Mouse (Mus musculus) limb, embryonic 13.5 days (tissue): ENCODE measurements around the gene A830031A19Rik. TPM values are rescaled to one million over a fixed set of nuclear protein-coding genes. Genes with fewer than 3 reads are reported as not detected.

Experiments
- ATAC-seq: fragments of 200-750 bp; cut with Nextera tagmentation; 2 replicates; pipeline ENCODE4 v1.8.0; 2017; ENCODE audit warnings: low read depth, moderate number of reproducible peaks, moderate TSS enrichment; ENCODE audit not compliant: low FRiP score
- H3K27ac ChIP-seq: fragments of 300-500 bp; sonication (generic); 2 replicates; pipeline ENCODE4 v1.5.1; 2015; ENCODE audit warnings: inconsistent platforms, mild to moderate bottlenecking, moderate library complexity
- H3K27me3 ChIP-seq: fragments of 300-500 bp; sonication (generic); 2 replicates; pipeline ENCODE4 v1.6.1; 2015; ENCODE audit warnings: mild to moderate bottlenecking, inconsistent platforms
- H3K36me3 ChIP-seq: fragments of 300-500 bp; sonication (generic); 2 replicates; pipeline ENCODE4 v1.6.1; 2015; ENCODE audit warnings: inconsistent platforms, mild to moderate bottlenecking, moderate library complexity
- H3K4me1 ChIP-seq: fragments of 300-500 bp; sonication (generic); 2 replicates; pipeline ENCODE4 v1.6.1; 2015; ENCODE audit warnings: inconsistent platforms
- H3K4me2 ChIP-seq: fragments of 300-500 bp; sonication (generic); replicated peaks from 2 replicates; pipeline ENCODE4 v1.6.1; 2015; ENCODE audit warnings: inconsistent platforms, mild to moderate bottlenecking, moderate library complexity
- H3K4me3 ChIP-seq: fragments of 300-500 bp; sonication (generic); 2 replicates; pipeline ENCODE4 v1.5.1; 2015; ENCODE audit warnings: moderate library complexity, mild to moderate bottlenecking, inconsistent platforms
- H3K9ac ChIP-seq: fragments of 300-500 bp; sonication (generic); 2 replicates; pipeline ENCODE4 v1.6.1; 2015; ENCODE audit warnings: mild to moderate bottlenecking, inconsistent platforms
- H3K9me3 ChIP-seq: fragments of 300-500 bp; sonication (generic); 2 replicates; pipeline ENCODE4 v1.6.1; 2016; ENCODE audit warnings: inconsistent platforms
- WGBS: fragments of 180-500 bp; shearing (Covaris S2); methylation state at CpG from one replicate; pipeline ENCODE4 v1.1.7; 2015; 5-methylcytosine and 5-hydroxymethylcytosine counted together
- polyA plus RNA-seq: library from polyadenylated mRNA; unstranded; fragments of >200 nt; fragmentation: Nextera tagmentation; extraction: Ambion mirVana; gene quantifications from 2 replicates; pipeline ENCODE4 v1.2.1, GENCODE M21; 2015

Gene A830031A19Rik
- polyA plus RNA-seq, 1 experiment from 2014 or later = not detected

DNA sequence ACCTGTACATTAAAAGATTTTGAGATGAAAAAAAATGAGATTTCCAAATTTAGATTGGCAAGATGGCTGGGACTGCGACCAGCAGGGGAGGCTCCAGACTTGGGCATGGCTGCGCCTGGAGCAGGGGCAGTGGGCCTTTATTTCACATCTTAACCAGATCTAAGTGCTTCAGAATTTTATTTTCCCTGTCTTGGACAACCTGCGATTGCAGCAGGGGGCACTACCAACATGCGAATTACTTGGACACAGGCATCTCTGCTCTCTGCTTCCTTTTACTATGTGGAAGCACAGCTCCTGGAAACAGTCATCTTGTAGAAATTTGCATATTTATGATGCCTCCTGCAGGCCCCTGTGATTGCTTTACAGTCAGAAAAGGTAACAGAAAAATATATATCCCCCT, 9.5 kb downstream of the A830031A19Rik start:
- no peak overlapping the region for H3K4me3 ChIP-seq
- H3K4me2 ChIP-seq = no peak overlapping the region
- H3K27me3 ChIP-seq = 0 out of 2 replicates have a peak, but pooled peaks cover 7% of the 10 kb centered on the region
- no peaks in the 10 kb centered on the region for H3K9me3 ChIP-seq
- 26% methylated on average over 4 of the region's 4 CpGs for WGBS
- H3K36me3 ChIP-seq = no peaks in the 10 kb centered on the region
- peaks cover 23% of the 10 kb centered on the region for H3K4me1 ChIP-seq
- no peak overlapping the region for H3K27ac ChIP-seq
- H3K9ac ChIP-seq = no peak overlapping the region
- ATAC-seq = no peak; the same call in 1 of the 2 replicates

- WGBS = 61% methylated on average over 6 of the region's 6 CpGs
Measured at GRCm38 (mm10) chr11:24064221-24064620, 10.6 kb downstream of the A830031A19Rik start.

DNA sequence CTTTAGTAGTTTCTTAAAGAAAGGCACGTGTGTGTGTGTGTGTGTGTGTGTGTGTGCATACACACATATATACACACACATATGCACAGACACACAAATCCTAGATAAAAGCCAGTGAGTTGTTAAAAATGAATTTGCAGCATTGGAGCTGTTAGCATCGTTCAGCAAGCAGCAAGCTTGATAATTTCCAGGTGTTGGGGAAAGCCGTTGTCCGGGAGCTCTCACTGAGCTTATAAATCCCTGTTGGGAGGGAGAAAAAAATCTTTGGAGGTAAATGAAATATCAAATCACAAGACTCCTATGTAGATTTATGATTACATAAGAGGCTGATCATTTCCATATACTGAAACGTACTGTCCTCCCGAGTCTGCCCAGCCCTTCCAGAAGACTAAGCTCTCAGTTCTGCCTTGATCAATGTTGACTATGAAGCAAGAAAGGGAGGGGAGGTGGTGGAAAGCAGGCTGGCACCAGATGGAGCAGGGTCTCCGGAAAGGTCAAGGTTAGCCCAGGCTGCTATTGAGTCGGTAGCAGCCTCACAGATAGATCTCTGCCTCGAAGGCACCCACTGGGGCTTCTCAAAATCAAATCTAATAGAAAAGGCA, 12.3 kb downstream of the A830031A19Rik start:
- Histone ChIP-seq H3K27me3 (0 out of 2 replicates have a peak, but pooled peaks cover 7% of the 10 kb centered on the region), H3K4me1 (peaks cover 31% of the 10 kb centered on the region), H3K36me3 (no peaks in the 10 kb centered on the region), H3K27ac (no peak overlapping the region), H3K4me2 (peak overlapping the region; percentile 75), H3K9me3 (no peaks in the 10 kb centered on the region), H3K9ac (no peak overlapping the region), H3K4me3 (no peak overlapping the region)
- ATAC-seq = no peak
- 12% methylated on average over 9 of the region's 9 CpGs for WGBS

More at GRCm38 (mm10) chr11:24064221-24064620, 10.6 kb downstream of the A830031A19Rik start:
- no peaks in the 10 kb centered on the region for H3K9me3 ChIP-seq
- H3K4me1 ChIP-seq = peaks cover 26% of the 10 kb centered on the region
- no peak overlapping the region for H3K27ac ChIP-seq
- ATAC-seq = no peak
- H3K36me3 ChIP-seq = no peaks in the 10 kb centered on the region
- no peak overlapping the region for H3K4me2 ChIP-seq
- no peak overlapping the region for H3K4me3 ChIP-seq
- 0 out of 2 replicates have a peak, but pooled peaks cover 7% of the 10 kb centered on the region for H3K27me3 ChIP-seq
- no peak overlapping the region for H3K9ac ChIP-seq

GRCm38 (mm10) chr11:24061819-24062218, 13.0 kb downstream of the A830031A19Rik start:
- H3K27ac ChIP-seq = no peak overlapping the region
- H3K4me3 ChIP-seq = peak overlapping the region; percentile 39
- H3K4me2 ChIP-seq = peak overlapping the region; percentile 75
- no peaks in the 10 kb centered on the region for H3K9me3 ChIP-seq
- H3K9ac ChIP-seq = peak overlapping the region; percentile 55
- peak; percentile 73 for ATAC-seq
- peaks cover 31% of the 10 kb centered on the region for H3K4me1 ChIP-seq
- H3K36me3 ChIP-seq = no peaks in the 10 kb centered on the region
- WGBS = 1% methylated on average over 14 of the region's 14 CpGs
- H3K27me3 ChIP-seq = 0 out of 2 replicates have a peak, but pooled peaks cover 7% of the 10 kb centered on the region

DNA sequence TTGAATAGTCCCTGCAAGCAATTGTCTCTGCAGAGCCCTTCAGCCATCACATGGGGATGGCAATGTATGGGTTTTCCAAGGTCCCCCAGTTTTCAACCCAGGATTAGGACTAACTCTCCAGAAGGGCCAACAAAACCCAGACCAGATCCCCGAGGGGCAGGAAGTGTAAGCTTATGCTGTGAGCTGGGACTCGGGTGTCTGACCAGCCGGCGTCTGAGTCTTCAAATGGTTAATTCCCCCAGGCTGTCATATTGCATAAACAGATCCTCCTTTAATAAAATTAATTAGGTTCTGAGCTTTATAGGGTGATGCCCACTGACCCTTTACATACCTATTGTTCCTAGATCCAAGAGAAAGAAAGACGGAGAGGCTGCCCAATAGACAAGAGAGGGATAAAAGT, 14.4 kb downstream of the A830031A19Rik start:
- no peak for ATAC-seq

DNA sequence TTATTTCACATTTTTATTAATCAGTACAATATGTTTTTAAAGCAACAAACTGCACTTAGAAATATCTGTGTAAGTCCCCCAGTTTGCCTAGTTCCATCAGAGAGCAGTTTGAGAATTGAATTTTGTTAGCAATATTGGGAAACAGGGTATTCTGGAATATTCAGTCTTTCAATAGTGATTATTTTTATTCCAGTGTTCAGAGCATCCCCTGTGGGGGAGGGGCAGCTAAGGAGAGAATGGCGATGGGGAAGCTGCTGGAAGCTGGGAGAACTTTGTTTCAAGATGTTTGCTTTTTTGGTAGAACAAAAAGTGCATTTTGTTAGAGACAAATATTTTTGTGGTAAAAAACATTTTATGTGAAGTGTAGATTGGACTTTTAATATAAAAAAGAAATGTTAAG, 15.7 kb downstream of the A830031A19Rik start:
- Histone ChIP-seq H3K27ac (no peak overlapping the region), H3K9ac (no peak overlapping the region), H3K4me1 (peaks cover 28% of the 10 kb centered on the region), H3K36me3 (no peaks in the 10 kb centered on the region), H3K4me3 (no peak overlapping the region), H3K4me2 (no peak overlapping the region), H3K9me3 (no peaks in the 10 kb centered on the region), H3K27me3 (0 out of 2 replicates have a peak, but pooled peaks cover 7% of the 10 kb centered on the region)
- no peak for ATAC-seq
- WGBS = 9% methylated on average over 1 of the region's 1 CpGs

More for the DNA sequence above, 14.4 kb downstream of the A830031A19Rik start:
- Histone ChIP-seq H3K4me2 (peak overlapping the region; percentile 67), H3K9ac (no peak overlapping the region), H3K4me1 (peaks cover 31% of the 10 kb centered on the region), H3K9me3 (no peaks in the 10 kb centered on the region), H3K27ac (no peak overlapping the region), H3K4me3 (peak overlapping the region; percentile 38), H3K27me3 (0 out of 2 replicates have a peak, but pooled peaks cover 7% of the 10 kb centered on the region), H3K36me3 (no peaks in the 10 kb centered on the region)
- WGBS = 6% methylated on average over 5 of the region's 5 CpGs

DNA sequence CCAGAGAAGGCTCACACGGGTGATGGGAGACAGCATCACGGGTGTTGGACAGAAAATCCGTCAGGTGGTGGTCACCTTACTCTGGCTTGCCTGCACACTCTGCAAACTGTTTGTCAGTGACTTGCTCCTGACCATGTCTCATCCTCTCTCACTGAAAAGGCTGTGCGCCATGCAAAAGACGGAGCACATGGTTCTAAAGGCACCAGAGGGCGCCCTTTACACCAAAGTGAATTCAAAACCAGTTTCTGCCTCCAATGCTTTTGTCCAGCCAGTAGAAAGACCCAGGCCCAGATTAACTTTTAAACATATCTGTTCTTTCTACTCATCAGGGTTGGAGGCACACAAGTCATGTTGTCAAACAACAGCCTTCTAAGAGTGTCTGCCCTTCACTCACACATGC, 22.0 kb downstream of the A830031A19Rik start:
- Histone ChIP-seq H3K4me1 (peaks cover 6% of the 10 kb centered on the region), H3K27ac (no peak overlapping the region), H3K36me3 (no peaks in the 10 kb centered on the region), H3K9me3 (no peaks in the 10 kb centered on the region), H3K4me3 (no peak overlapping the region), H3K27me3 (0 out of 2 replicates have a peak, but pooled peaks cover 6% of the 10 kb centered on the region), H3K4me2 (no peak overlapping the region), H3K9ac (no peak overlapping the region)
- no peak for ATAC-seq
- 71% methylated on average over 6 of the region's 6 CpGs for WGBS

GRCm38 (mm10) chr11:24050032-24050757, 24.7 kb downstream of the A830031A19Rik start:
- Histone ChIP-seq H3K9ac (no peak overlapping the region), H3K36me3 (no peaks in the 10 kb centered on the region), H3K4me1 (peaks cover 6% of the 10 kb centered on the region), H3K4me3 (no peak overlapping the region; the same call in 1 of the 2 replicates), H3K27ac (no peak overlapping the region), H3K9me3 (no peaks in the 10 kb centered on the region), H3K27me3 (0 out of 2 replicates have a peak, but pooled peaks cover 8% of the 10 kb centered on the region), H3K4me2 (peak overlapping the region; percentile 68)
- WGBS = 69% methylated on average over 11 of the region's 11 CpGs
- ATAC-seq = no peak

GRCm38 (mm10) chr11:24049226-24050031, 25.4 kb downstream of the A830031A19Rik start:
- Histone ChIP-seq H3K27ac (no peak overlapping the region), H3K27me3 (0 out of 2 replicates have a peak, but pooled peaks cover 8% of the 10 kb centered on the region), H3K4me2 (peak overlapping the region; percentile 68), H3K4me1 (peaks cover 6% of the 10 kb centered on the region), H3K36me3 (no peaks in the 10 kb centered on the region), H3K9ac (peak overlapping the region; percentile 71), H3K9me3 (no peaks in the 10 kb centered on the region), H3K4me3 (peak overlapping the region; percentile 55)
- ATAC-seq = peak; percentile 80
- WGBS = 5% methylated on average over 28 of the region's 28 CpGs

DNA sequence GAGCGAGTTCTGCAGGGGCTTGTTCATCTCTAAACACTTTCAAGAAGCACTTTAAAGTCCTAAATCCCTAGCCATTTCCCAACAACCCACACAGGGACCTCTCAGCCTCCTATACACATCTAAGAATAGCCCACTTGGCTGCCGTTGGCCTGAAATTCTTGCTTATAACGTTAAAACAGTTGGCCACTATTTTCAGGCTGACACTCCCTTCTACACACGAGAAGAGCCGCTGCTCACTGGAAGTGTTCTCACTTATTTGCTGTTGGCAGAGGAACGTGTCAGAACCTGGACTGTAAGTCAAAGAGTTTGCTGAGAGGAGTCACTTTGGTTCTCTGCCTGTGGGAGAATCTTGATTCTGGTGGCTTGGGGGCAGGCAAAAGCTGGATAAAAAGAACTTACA, 30.8 kb downstream of the A830031A19Rik start:
- Histone ChIP-seq H3K4me1 (no peaks in the 10 kb centered on the region), H3K27ac (no peak overlapping the region), H3K36me3 (no peaks in the 10 kb centered on the region), H3K4me2 (no peak overlapping the region), H3K9ac (no peak overlapping the region), H3K27me3 (0 out of 2 replicates have a peak, but pooled peaks cover 8% of the 10 kb centered on the region), H3K4me3 (no peak overlapping the region), H3K9me3 (no peaks in the 10 kb centered on the region)
- 62% methylated on average over 6 of the region's 6 CpGs for WGBS
- ATAC-seq = no peak

DNA sequence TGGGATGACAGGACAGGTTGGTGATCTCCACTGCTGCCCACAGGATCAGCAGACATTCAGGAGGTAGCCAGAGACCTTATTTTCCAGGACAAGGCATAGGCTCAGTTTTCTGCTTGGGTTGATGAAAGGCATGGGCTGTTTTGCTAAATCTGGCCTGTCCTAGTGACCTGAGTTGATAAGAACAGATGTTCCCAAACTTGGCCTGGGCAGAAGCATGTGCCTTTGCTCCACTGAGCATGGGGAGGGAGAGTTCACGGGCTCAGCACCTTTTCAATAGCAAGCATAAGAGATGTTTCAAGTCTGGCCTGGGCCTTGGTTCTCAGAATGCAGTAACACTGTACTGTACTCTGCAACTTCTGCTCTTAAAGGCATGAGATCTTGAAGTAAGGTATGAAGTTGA, 54.1 kb downstream of the A830031A19Rik start:
- ATAC-seq = no peak
- no peaks in the 10 kb centered on the region for H3K4me1 ChIP-seq
- H3K27ac ChIP-seq = no peak overlapping the region
- 0 out of 2 replicates have a peak, but pooled peaks cover 4% of the 10 kb centered on the region for H3K27me3 ChIP-seq
- H3K36me3 ChIP-seq = no peaks in the 10 kb centered on the region
- H3K9ac ChIP-seq = no peak overlapping the region
- H3K4me2 ChIP-seq = no peak overlapping the region
- no peak overlapping the region for H3K4me3 ChIP-seq
- H3K9me3 ChIP-seq = no peaks in the 10 kb centered on the region
- 72% methylated on average over 1 of the region's 1 CpGs for WGBS
